Mouse (Mus musculus) liver, embryonic 12.5 days (tissue): ENCODE measurements around the gene Upk3b. TPM values are rescaled to one million over a fixed set of nuclear protein-coding genes. Genes with fewer than 3 reads are reported as not detected.

Source experiments
- ATAC-seq: fragments of 200-750 bp; cut with Nextera tagmentation; 2 replicates; pipeline ENCODE4 v1.8.0; 2017; ENCODE audit warnings: moderate number of reproducible peaks, mild to moderate bottlenecking, moderate library complexity
- H3K27ac ChIP-seq: fragments of 300-500 bp; sonication (generic); 2 replicates; pipeline ENCODE4 v1.5.1; 2016; ENCODE audit warnings: mild to moderate bottlenecking
- H3K27me3 ChIP-seq: fragments of 300-500 bp; sonication (generic); replicated peaks from 2 replicates; pipeline ENCODE4 v1.6.1; 2016; ENCODE audit warnings: mild to moderate bottlenecking, moderate library complexity
- H3K36me3 ChIP-seq: fragments of 300-500 bp; sonication (generic); 2 replicates; pipeline ENCODE4 v1.6.1; 2016; ENCODE audit warnings: mild to moderate bottlenecking, moderate library complexity
- H3K4me1 ChIP-seq: fragments of 300-500 bp; sonication (generic); 2 replicates; pipeline ENCODE4 v1.6.1; 2016
- H3K4me2 ChIP-seq: fragments of 300-500 bp; sonication (generic); 2 replicates; pipeline ENCODE4 v1.6.1; 2016; ENCODE audit warnings: mild to moderate bottlenecking, moderate library complexity
- H3K4me3 ChIP-seq: fragments of 300-500 bp; sonication (generic); 2 replicates; pipeline ENCODE4 v1.5.1; 2016; ENCODE audit warnings: mild to moderate bottlenecking, moderate library complexity
- H3K9ac ChIP-seq: fragments of 300-500 bp; sonication (generic); 2 replicates; pipeline ENCODE4 v1.6.1; 2016; ENCODE audit warnings: mild to moderate bottlenecking, moderate library complexity
- H3K9me3 ChIP-seq: fragments of 300-500 bp; sonication (generic); replicated peaks from 2 replicates; pipeline ENCODE4 v1.6.1; 2016; ENCODE audit warnings: mild to moderate bottlenecking, moderate library complexity
- WGBS: fragments of 180-500 bp; shearing (Covaris S2); methylation state at CpG from one replicate; pipeline ENCODE4 v1.1.7; 2016; ENCODE audit not compliant: insufficient replicate concordance; 5-methylcytosine and 5-hydroxymethylcytosine counted together
- polyA plus RNA-seq: library from polyadenylated mRNA; unstranded; fragments of >200 nt; fragmentation: Nextera tagmentation; extraction: Ambion mirVana; gene quantifications from 2 replicates; pipeline ENCODE4 v1.2.1, GENCODE M21; 2016

Gene Upk3b
- polyA plus RNA-seq, 1 experiment from 2014 or later = 6.9 TPM

DNA sequence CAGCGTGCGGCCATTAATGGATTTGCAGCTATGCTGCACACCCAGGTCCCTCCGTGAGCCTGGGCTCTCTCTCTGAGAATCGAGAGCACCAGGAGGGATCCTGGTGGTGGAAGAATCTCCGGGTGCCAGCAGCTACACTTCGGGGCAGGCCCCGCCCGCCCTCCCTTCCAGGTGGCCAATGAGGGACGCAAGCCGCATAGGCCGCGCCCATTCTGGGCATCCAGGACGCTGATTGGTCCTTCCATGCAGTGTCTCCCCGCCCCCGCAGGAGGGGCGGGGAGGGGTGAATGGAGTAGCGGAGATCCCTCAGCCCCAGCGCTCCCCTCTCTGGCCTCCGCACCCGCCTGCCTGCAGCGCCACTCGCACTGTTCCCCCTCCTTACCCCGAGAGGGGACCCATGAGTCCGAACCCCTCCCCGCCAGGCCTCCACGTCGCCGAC is 45.4 kb downstream of the Upk3b start, which contains the start of gene Rasa4:
Gene Rasa4, plus strand, starts transcription at position 248 of the 439 bp plus-strand sequence.
- peak within 1 kb of the TSS; percentile 58 for H3K4me3 ChIP-seq

DNA sequence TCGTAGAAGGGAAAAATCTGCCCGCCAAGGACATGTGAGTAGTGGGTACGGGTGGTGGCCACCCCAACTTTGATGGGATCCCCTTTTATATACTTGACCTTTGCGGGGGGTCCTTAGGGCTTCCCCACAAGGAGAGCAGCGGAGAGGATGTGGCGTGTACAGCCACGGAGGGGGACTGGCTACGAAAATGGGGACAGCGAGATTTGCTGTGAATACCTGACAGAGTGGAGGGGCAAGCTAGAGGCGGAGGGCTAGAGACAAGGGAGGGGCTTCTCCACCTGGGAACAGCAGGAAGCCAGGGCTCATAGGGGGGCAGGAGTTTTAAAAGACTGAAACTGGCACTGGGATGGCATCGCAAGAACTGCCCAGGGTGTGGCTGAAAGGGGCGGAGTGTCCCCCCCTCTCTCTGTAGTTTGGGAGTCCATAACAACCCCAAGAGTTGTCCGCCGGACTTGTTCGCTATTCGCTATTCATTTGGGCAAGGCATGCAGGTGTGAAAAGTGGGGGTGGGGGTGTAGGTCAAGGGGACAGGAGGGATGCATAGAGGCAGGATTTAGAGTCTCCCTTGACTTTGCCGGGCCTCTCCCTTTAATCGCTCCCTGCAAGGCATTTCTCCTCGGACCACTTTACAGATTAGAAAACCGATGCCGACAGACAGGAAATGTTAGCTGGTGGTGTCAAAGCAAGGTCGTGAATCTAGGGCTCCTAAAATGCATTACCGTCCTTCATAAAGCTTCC is 46.0 kb downstream of the Upk3b start:
- Histone ChIP-seq H3K27me3 (peaks cover 47% of the 10 kb centered on the region), H3K9ac (peak overlapping the region; percentile 39), H3K4me3 (peak overlapping the region; percentile 58), H3K27ac (no peak overlapping the region), H3K9me3 (no peaks in the 10 kb centered on the region), H3K4me1 (peaks cover 35% of the 10 kb centered on the region), H3K4me2 (peak overlapping the region; percentile 86), H3K36me3 (no peaks in the 10 kb centered on the region)
- peak; percentile 11; the same call in 1 of the 2 replicates for ATAC-seq
- 4% methylated on average over 23 of the region's 23 CpGs for WGBS

More for the DNA sequence above, 45.4 kb downstream of the Upk3b start, which contains the start of gene Rasa4:
- H3K27me3 ChIP-seq = peaks cover 42% of the 10 kb centered on the region
- peak within 1 kb of the TSS; percentile 39 for H3K9ac ChIP-seq
- peak within 1 kb of the TSS; percentile 86 for H3K4me2 ChIP-seq
- WGBS = 2% methylated on average over 25 of the region's 28 CpGs
- H3K9me3 ChIP-seq = no peaks in the 10 kb centered on the region
- H3K27ac ChIP-seq = no peak within 1 kb of the TSS
- ATAC-seq = peak; percentile 96
- H3K4me1 ChIP-seq = peaks cover 29% of the 10 kb centered on the region
- no peaks in the 10 kb centered on the region for H3K36me3 ChIP-seq

DNA sequence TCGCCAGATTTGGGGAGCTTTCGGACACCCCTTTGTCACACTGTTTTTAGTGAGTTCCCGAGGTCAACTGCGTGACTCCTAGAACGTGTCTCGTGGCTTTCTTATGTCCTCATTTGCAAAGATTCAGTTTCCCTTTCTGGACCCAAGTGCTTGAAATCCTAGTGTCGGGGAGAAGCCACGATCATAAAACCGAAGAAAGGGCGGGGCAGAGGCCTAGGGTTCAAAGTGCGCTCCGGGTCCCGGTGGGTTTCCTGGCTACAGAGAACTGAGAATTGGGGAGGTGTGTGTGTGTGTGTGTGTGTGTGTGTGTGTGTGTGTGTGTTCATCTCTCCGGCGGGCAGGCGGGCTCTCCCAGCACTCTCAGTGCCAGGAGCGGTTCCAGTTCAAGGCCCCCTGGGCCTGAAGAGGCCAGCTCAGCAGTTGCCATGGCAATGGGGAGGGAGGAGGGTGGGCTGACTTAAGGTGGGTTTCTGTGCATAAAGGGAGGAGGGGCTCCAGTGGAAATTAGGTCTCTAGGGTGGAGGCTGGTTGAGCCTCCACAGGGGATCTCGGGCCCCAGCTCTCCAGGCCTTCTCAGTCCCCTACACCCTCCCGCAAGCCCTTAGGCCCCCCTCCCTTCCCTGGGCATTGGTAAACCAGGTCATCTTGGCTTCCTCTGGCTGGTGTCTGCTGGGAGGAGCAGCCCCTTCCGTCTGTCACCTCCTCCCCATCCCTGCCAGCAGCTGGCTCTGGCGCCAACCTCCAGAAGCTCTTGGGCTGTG is 46.8 kb downstream of the Upk3b start:
- peak overlapping the region; percentile 86 for H3K4me2 ChIP-seq
- peaks cover 47% of the 10 kb centered on the region for H3K27me3 ChIP-seq
- H3K4me1 ChIP-seq = peaks cover 35% of the 10 kb centered on the region
- no peak overlapping the region for H3K9ac ChIP-seq
- no peak overlapping the region for H3K27ac ChIP-seq
- peak overlapping the region; percentile 58; the same call in 1 of the 2 replicates for H3K4me3 ChIP-seq
- H3K9me3 ChIP-seq = no peaks in the 10 kb centered on the region
- H3K36me3 ChIP-seq = no peaks in the 10 kb centered on the region
- ATAC-seq = no peak
- 26% methylated on average over 19 of the region's 21 CpGs for WGBS

DNA sequence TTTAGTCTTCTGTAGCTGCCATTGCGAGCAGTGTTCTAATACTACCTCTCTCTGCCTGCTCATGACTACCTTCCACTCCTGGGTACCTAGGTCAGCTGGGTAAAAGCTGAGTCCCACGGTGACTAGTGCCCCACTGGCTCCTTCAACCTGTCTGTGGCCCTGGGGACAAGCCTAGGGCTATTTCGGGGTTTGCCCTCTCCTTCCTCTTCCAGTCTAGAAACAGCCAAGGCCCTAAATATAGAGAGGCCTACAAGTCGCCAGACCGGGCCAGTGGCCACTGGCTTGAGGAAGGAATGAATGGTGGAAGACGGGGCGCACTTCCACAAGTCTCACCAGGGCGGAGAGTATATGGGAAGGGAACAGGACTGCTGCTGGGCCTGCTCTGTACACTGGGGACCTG is 48.0 kb downstream of the Upk3b start:
- no peak for ATAC-seq
- WGBS = 65% methylated on average over 8 of the region's 8 CpGs

DNA sequence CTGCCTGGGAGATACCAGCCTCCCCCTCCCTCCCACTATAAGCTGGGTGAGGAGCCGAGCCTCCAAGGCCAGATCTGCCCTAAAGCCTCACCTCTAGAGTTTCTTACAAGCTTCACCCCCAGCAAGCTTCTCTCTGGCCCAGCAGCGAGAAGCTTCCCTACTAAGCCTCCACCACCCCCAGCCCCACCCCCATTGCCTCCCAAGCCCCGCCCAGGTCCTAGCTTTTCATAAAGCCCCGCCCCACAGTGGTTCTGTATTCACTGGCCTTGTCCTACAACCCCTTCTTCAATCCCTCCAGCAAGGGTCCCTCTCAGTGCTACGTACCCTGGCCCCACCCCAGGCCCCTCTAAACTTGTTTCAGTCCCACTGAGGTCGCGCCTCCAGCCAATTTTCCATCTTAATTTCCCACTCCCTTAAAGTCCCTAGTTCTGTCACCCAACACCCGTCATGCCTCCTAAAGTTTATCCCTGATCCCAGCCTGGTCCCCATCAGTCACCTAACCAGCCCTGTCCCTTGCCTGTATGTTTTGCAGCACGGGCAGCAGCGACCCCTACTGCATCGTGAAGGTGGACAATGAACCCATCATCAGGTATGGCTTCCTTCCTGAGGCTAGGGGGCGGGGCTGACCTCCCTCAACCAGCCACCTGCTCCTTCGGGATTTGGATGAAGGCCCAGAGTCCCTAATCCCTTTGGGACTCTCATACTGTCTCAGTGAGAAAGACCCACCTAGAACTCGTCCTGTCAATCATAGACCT is 50.7 kb downstream of the Upk3b start:
- H3K4me1 ChIP-seq = peaks cover 28% of the 10 kb centered on the region
- no peak overlapping the region for H3K4me2 ChIP-seq
- H3K27me3 ChIP-seq = peaks cover 63% of the 10 kb centered on the region
- 27% methylated on average over 14 of the region's 14 CpGs for WGBS
- H3K27ac ChIP-seq = no peak overlapping the region
- no peaks in the 10 kb centered on the region for H3K9me3 ChIP-seq
- H3K36me3 ChIP-seq = no peaks in the 10 kb centered on the region
- no peak for ATAC-seq
- H3K4me3 ChIP-seq = no peak overlapping the region
- H3K9ac ChIP-seq = no peak overlapping the region

More for the DNA sequence above, 48.0 kb downstream of the Upk3b start:
- Histone ChIP-seq H3K9ac (no peak overlapping the region), H3K27ac (no peak overlapping the region), H3K4me1 (peaks cover 35% of the 10 kb centered on the region), H3K9me3 (no peaks in the 10 kb centered on the region), H3K4me3 (no peak overlapping the region), H3K27me3 (peaks cover 51% of the 10 kb centered on the region), H3K36me3 (no peaks in the 10 kb centered on the region), H3K4me2 (no peak overlapping the region)

DNA sequence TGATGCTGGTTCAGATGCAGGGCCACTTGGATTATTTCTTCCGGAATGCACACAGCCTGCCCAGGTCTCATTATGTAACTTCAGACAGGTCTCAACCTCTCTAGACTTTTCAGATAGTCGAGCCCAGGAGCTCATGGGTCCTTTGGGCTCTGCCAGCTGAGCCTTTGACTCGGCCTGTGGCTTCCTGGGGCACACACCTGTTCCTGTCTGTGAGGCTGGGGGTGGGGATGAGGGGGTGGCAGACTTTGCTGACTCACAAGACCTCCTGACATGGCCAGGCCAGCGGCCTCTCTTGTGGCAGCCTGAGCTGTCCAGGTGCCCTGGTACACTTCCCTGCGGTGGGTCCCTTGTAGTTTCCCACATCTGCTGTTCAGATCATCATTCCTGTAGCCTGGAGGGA is 53.6 kb downstream of the Upk3b start:
- Histone ChIP-seq H3K9ac (no peak overlapping the region), H3K4me3 (no peak overlapping the region), H3K27me3 (peaks cover 37% of the 10 kb centered on the region), H3K9me3 (no peaks in the 10 kb centered on the region), H3K4me1 (peaks cover 10% of the 10 kb centered on the region), H3K36me3 (no peaks in the 10 kb centered on the region), H3K4me2 (no peak overlapping the region), H3K27ac (no peak overlapping the region)
- no peak for ATAC-seq
- 60% methylated on average over 5 of the region's 5 CpGs for WGBS

DNA sequence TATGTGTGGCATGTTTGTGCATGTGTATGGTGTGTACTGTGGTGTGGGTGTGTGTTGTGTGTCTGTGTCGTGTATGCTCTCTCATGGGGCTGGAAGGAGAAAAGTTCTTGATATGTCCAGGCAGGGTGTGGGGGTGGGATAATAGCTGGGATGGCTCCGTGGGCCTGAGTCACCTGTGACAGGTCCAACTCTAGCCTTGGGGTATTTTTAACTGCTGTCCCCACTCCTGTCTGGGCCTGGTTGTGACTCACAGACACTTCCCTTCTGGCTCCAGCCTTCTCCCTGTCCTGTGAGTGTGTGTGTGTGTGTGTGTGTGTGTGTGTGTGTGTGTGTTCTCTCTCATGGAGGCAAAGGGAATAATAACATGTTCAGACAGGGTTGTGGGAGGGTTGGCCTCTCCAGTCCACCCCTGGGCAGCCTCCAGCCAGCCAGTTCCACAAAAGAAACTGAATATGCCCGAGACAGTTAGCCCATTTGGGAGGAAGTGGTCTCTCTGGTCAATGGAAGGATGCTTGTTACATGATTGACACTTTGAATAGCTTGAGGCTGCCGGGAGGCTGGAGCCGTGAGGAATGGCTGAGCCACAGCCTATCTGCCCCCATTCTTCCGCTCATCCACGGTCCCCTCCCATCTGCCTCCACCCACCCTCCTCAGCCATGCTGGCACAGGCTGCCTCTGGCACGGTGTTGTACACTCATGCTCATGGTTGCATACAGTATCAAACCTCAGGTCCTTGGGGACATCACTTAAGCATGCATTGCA is 56.1 kb downstream of the Upk3b start:
- WGBS = 31% methylated on average over 8 of the region's 8 CpGs
- peaks cover 31% of the 10 kb centered on the region for H3K27me3 ChIP-seq
- H3K4me3 ChIP-seq = no peak overlapping the region
- H3K9me3 ChIP-seq = no peaks in the 10 kb centered on the region
- H3K36me3 ChIP-seq = no peaks in the 10 kb centered on the region
- no peak overlapping the region for H3K4me2 ChIP-seq
- no peaks in the 10 kb centered on the region for H3K4me1 ChIP-seq
- H3K27ac ChIP-seq = no peak overlapping the region
- no peak overlapping the region for H3K9ac ChIP-seq
- 0 out of 2 replicates have a peak, but pooled peaks have one; percentile 30 for ATAC-seq

DNA sequence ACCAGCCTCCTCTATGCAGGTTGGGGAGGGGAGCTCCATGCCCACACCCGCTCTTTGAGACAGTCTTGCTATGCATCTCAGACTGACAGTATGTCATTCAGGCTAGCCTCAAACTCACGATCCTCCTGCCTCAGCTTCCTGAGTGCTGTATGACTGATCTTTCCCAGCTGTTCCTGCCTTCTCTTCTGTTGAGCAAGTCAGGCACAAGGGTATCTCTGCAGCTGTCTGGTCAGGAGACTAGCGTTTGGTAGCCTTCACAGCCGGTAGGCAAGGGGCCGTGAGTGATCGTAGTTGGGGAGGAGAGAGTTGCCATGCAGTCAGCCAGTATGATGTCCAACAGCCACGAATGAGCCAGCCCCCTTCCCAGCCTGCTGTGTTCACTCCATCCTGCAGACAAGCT is 56.8 kb downstream of the Upk3b start:
- Histone ChIP-seq H3K4me1 (no peaks in the 10 kb centered on the region), H3K9ac (no peak overlapping the region), H3K4me3 (no peak overlapping the region), H3K27ac (no peak overlapping the region), H3K9me3 (no peaks in the 10 kb centered on the region), H3K4me2 (no peak overlapping the region), H3K36me3 (no peaks in the 10 kb centered on the region), H3K27me3 (peaks cover 31% of the 10 kb centered on the region)
- WGBS = 41% methylated on average over 7 of the region's 7 CpGs
- no peak for ATAC-seq

Other genes starting within 250 kb of the Upk3b start
- gene Srrm3, start 231.6 kb upstream of the Upk3b start, polyA plus RNA-seq = not detected in 2 replicates
- gene Hspb1, start 150.6 kb upstream of the Upk3b start, polyA plus RNA-seq = 7.4 TPM in 2 replicates
- 121 and 128 TPM in 2 replicates for gene Ywhag, start 103.9 kb upstream of the Upk3b start, polyA plus RNA-seq
- gene Ssc4d, start 64.0 kb upstream of the Upk3b start, polyA plus RNA-seq = 2.0 TPM in 2 replicates
- not detected in 2 replicates for gene Zp3, start 58.4 kb upstream of the Upk3b start, polyA plus RNA-seq
- 11.3 and 12.5 TPM in 2 replicates for gene Dtx2, start 43.7 kb upstream of the Upk3b start, polyA plus RNA-seq
- gene Upk3bl, start 16.0 kb downstream of the Upk3b start, polyA plus RNA-seq = 0.13 and 0.14 TPM in 2 replicates
- 1.5 and 1.6 TPM in 2 replicates for gene Rasa4, start 45.4 kb downstream of the Upk3b start, polyA plus RNA-seq
- 186 and 191 TPM in 2 replicates for gene Polr2j, start 78.1 kb downstream of the Upk3b start, polyA plus RNA-seq
- gene Lrwd1, start 97.6 kb downstream of the Upk3b start, polyA plus RNA-seq = 53.4 and 54.5 TPM in 2 replicates
- 17.0 and 18.8 TPM in 2 replicates for gene Alkbh4, start 97.7 kb downstream of the Upk3b start, polyA plus RNA-seq
- gene Orai2, start 132.2 kb downstream of the Upk3b start, polyA plus RNA-seq = 4.4 and 6.7 TPM in 2 replicates
- 36.3 and 41.3 TPM in 2 replicates for gene Prkrip1, start 160.5 kb downstream of the Upk3b start, polyA plus RNA-seq
- 2.6 and 3.1 TPM in 2 replicates for gene Sh2b2, start 208.1 kb downstream of the Upk3b start, polyA plus RNA-seq